Mouse (Mus musculus) lung, adult 2 months (tissue): ENCODE data around the gene Bysl.

Experiments
- CTCF ChIP-seq: fragments of 200-500 bp; IDR thresholded peaks from 2 replicates; pipeline ENCODE4 v1.5.1; 2011; ENCODE audit warnings: mild to moderate bottlenecking, low read length, control low read depth; ENCODE audit not compliant: insufficient read depth
- POLR2A ChIP-seq: fragments of 200-500 bp; IDR thresholded peaks from 2 replicates; pipeline ENCODE4 v1.6.1; 2011; ENCODE audit warnings: low read depth, mild to moderate bottlenecking, control low read depth, low read length, borderline replicate concordance; ENCODE audit errors: extremely low read depth

DNA sequence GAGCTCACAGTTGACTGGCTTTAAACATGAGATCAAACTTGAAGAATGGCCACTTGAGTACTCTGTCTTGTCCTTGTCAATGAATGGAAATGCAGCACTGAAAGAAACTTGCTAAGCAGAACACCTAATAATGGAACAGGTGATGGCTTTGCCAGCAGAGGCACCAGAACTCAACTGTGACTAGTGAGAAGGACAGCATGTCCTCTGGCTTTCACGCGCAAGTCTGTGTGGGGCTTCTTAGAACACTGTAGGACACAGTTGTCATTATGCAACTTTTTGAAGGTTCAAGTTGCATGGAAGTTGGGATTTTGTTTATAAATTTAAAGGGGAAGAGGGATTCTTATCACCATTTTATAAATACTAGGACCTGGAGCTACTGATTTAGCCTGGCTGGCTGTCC lies 13.8 kb upstream of the Bysl start:
- TF ChIP-seq POLR2A = no peak
- TF ChIP-seq CTCF = no peak
